Mouse (Mus musculus): ENCODE results near the gene Rasgrf2. TPM values are rescaled to one million over a fixed set of nuclear protein-coding genes. Genes with fewer than 3 reads are reported as not detected.

Gene Rasgrf2
- polyA plus RNA-seq, 1 experiment from 2014 or later = 0.24 TPM

- Histone ChIP-seq H3K9me3 (no peaks in the 10 kb centered on the region), H3K4me1 (no peaks in the 10 kb centered on the region), H3K27ac (no peak overlapping the region), H3K9ac (no peak overlapping the region), H3K36me3 (replicated peaks) (no peaks in the 10 kb centered on the region), H3K4me2 (no peak overlapping the region), H3K27me3 (no peaks in the 10 kb centered on the region), H3K4me3 (replicated peaks) (no peak overlapping the region)
- WGBS = 80% methylated on average over 7 of the region's 7 CpGs
- ATAC-seq (ENCODE audit: low FRiP score) = no peak
Measured at GRCm38 (mm10) chr13:91858835-91859234, 272.6 kb downstream of the Rasgrf2 start.

- 73% methylated on average over 8 of the region's 8 CpGs for WGBS
- ATAC-seq (ENCODE audit: low FRiP score) = no peak
- H3K9me3 ChIP-seq = no peaks in the 10 kb centered on the region
- no peak overlapping the region for H3K9ac ChIP-seq
- no peaks in the 10 kb centered on the region for H3K36me3 ChIP-seq (replicated peaks)
- no peak overlapping the region for H3K4me3 ChIP-seq (replicated peaks)
- H3K27ac ChIP-seq = no peak overlapping the region
- H3K27me3 ChIP-seq = no peaks in the 10 kb centered on the region
- H3K4me2 ChIP-seq = no peak overlapping the region
- H3K4me1 ChIP-seq = no peaks in the 10 kb centered on the region
Measured at GRCm38 (mm10) chr13:91857427-91857826, 274.0 kb downstream of the Rasgrf2 start.

GRCm38 (mm10) chr13:91854412-91854811 lies 277.0 kb downstream of the Rasgrf2 start:
- no peaks in the 10 kb centered on the region for H3K4me1 ChIP-seq
- H3K4me3 ChIP-seq (replicated peaks) = no peak overlapping the region
- no peak overlapping the region for H3K27ac ChIP-seq
- H3K36me3 ChIP-seq (replicated peaks) = no peaks in the 10 kb centered on the region
- H3K27me3 ChIP-seq = no peaks in the 10 kb centered on the region
- H3K9ac ChIP-seq = no peak overlapping the region
- no peak overlapping the region for H3K4me2 ChIP-seq
- no peaks in the 10 kb centered on the region for H3K9me3 ChIP-seq
- no peak for ATAC-seq (ENCODE audit: low FRiP score)
- WGBS = 81% methylated on average over 3 of the region's 3 CpGs

Other genes starting within 250 kb of the Rasgrf2 start
- 0.87 and 1.6 TPM in 2 replicates for gene Gm20379, start 174.3 kb upstream of the Rasgrf2 start, polyA plus RNA-seq (2016; fragmentation: Nextera tagmentation; extraction: Ambion mirVana)
- gene Dhfr, start 223.1 kb upstream of the Rasgrf2 start, polyA plus RNA-seq (2016; fragmentation: Nextera tagmentation; extraction: Ambion mirVana) = 21.4 and 21.7 TPM in 2 replicates
- 36.0 and 38.1 TPM in 2 replicates for gene Msh3, start 223.3 kb upstream of the Rasgrf2 start, polyA plus RNA-seq (2016; fragmentation: Nextera tagmentation; extraction: Ambion mirVana)